7 mouse cellular contexts compared by ENCODE assay signal in genomic region chr11:119237568-119238304, GRCm38 (mm10). TPM values are rescaled to one million over a fixed set of nuclear protein-coding genes. Genes with fewer than 3 reads are reported as not detected.
DNase-seq lines count a peak whose midpoint lies in the region; ATAC-seq and TF ChIP-seq lines count a peak whose summit lies in the region.

No protein-coding gene starts in this region.

- H3K27ac ChIP-seq in ES-Bruce4 (ENCODE audit: insufficient read depth, low read length), result no peak overlapping the region
- H3K27ac ChIP-seq in heart, embryonic 12.5 days (ENCODE audit: poor library complexity, severe bottlenecking), result no peak overlapping the region
- H3K27ac ChIP-seq in limb, embryonic 10.5 days, result peak overlapping the region; percentile 48
- H3K27ac ChIP-seq in midbrain, embryonic 12.5 days (replicated peaks), result peak overlapping the region; percentile 26; the same call in 1 of the 2 replicates

- H3K4me2 ChIP-seq in heart, embryonic 12.5 days, result peak overlapping the region; percentile 69
- H3K4me2 ChIP-seq in midbrain, embryonic 12.5 days (replicated peaks), result peak overlapping the region; percentile 38

- TF ChIP-seq POLR2A in ES-Bruce4 (IDR thresholded peaks at IDR 0.05; ENCODE audit: insufficient read depth, low read length), result no peak

- no peaks in the 10 kb centered on the region for H3K36me3 ChIP-seq in ES-Bruce4 (ENCODE audit: control insufficient read depth, insufficient read depth, low read length, poor library complexity, severe bottlenecking)
- H3K36me3 ChIP-seq in heart, embryonic 12.5 days, result no peaks in the 10 kb centered on the region
- peaks cover 34% of the 10 kb centered on the region for H3K36me3 ChIP-seq in limb, embryonic 10.5 days
- H3K36me3 ChIP-seq in midbrain, embryonic 12.5 days, result peaks cover 55% of the 10 kb centered on the region

- peak overlapping the region; percentile 19 for H3K9ac ChIP-seq in ES-Bruce4 (ENCODE audit: low read depth, poor library complexity, severe bottlenecking)
- peak overlapping the region; percentile 38 for H3K9ac ChIP-seq in heart, embryonic 12.5 days
- H3K9ac ChIP-seq in midbrain, embryonic 12.5 days (replicated peaks), result no peak overlapping the region; the same call in 1 of the 2 replicates

- TF ChIP-seq EP300 in ES-Bruce4 (IDR thresholded peaks at IDR 0.05; ENCODE audit: insufficient read depth, low read depth, low read length), result no peak

- 26% methylated on average over 20 of the region's 20 CpGs for WGBS in heart, embryonic 12.5 days
- 30% methylated on average over 20 of the region's 20 CpGs for WGBS in limb, embryonic 10.5 days
- WGBS in midbrain, embryonic 12.5 days, result 38% methylated on average over 20 of the region's 20 CpGs

- peaks cover 15% of the 10 kb centered on the region for H3K4me1 ChIP-seq in ES-Bruce4 (ENCODE audit: control insufficient read depth, insufficient read depth, low read length)
- H3K4me1 ChIP-seq in heart, embryonic 12.5 days (replicated peaks), result peaks cover 5% of the 10 kb centered on the region; the same call in 1 of the 2 replicates
- peaks cover 28% of the 10 kb centered on the region for H3K4me1 ChIP-seq in limb, embryonic 10.5 days
- H3K4me1 ChIP-seq in midbrain, embryonic 12.5 days, result peaks cover 15% of the 10 kb centered on the region

- no peak for TF ChIP-seq CTCF in ES-Bruce4 (IDR thresholded peaks at IDR 0.05; ENCODE audit: low read depth, low read length)

- peak overlapping the region; percentile 38 for H3K4me3 ChIP-seq in ES-Bruce4 (ENCODE audit: low read depth, low read length)
- H3K4me3 ChIP-seq in heart, embryonic 12.5 days, result peak overlapping the region; percentile 31
- H3K4me3 ChIP-seq in limb, embryonic 10.5 days, result peak overlapping the region; percentile 37
- H3K4me3 ChIP-seq in midbrain, embryonic 12.5 days, result no peak overlapping the region

- ATAC-seq in heart, embryonic 12.5 days (ENCODE audit: insufficient number of reproducible peaks, low FRiP score), result peak; percentile 63
- ATAC-seq in midbrain, embryonic 12.5 days (ENCODE audit: low FRiP score, low read depth), result peak; percentile 19; the same call in 1 of the 2 replicates

- H3K27me3 ChIP-seq in ES-Bruce4 (ENCODE audit: control insufficient read depth, insufficient read depth, low read length, poor library complexity, severe bottlenecking), result no peaks in the 10 kb centered on the region
- H3K27me3 ChIP-seq in heart, embryonic 12.5 days (replicated peaks), result no peaks in the 10 kb centered on the region
- no peaks in the 10 kb centered on the region for H3K27me3 ChIP-seq in limb, embryonic 10.5 days (ENCODE audit: low read depth, poor library complexity, severe bottlenecking)
- H3K27me3 ChIP-seq in midbrain, embryonic 12.5 days, result no peaks in the 10 kb centered on the region

- DNase-seq in adrenal gland, postnatal 10 days, result peak; percentile 43
- DNase-seq in limb, embryonic 10.5 days (ENCODE audit: low spot score), result peak; percentile 54
- peak; percentile 61 for DNase-seq in thymus, postnatal 14 days
- DNase-seq in cerebellum, postnatal 14 days, result no peak

- no peaks in the 10 kb centered on the region for H3K9me3 ChIP-seq in ES-Bruce4 (replicated peaks; ENCODE audit: control insufficient read depth, insufficient read depth, low read length, poor library complexity, severe bottlenecking)
- H3K9me3 ChIP-seq in heart, embryonic 12.5 days (replicated peaks), result peaks cover 7% of the 10 kb centered on the region; the same call in 1 of the 2 replicates
- no peaks in the 10 kb centered on the region for H3K9me3 ChIP-seq in limb, embryonic 10.5 days (replicated peaks)
- H3K9me3 ChIP-seq in midbrain, embryonic 12.5 days, result peaks cover 4% of the 10 kb centered on the region; the same call in 1 of the 2 replicates

RNA-seq across cellular contexts. Expression of gene Ccdc40, which starts 9.4 kb away (rescaled TPM):
- 4.1 and 8.1 TPM in 2 replicates for polyA plus RNA-seq in ES-Bruce4 (2011; ENCODE audit: insufficient read depth, insufficient read length, low read depth, missing spikeins)
- 1 to 10 TPM in 1 of 2 experiments, under 1 TPM in 1; 0.85 to 1.4 TPM for total RNA-seq in adrenal gland, postnatal 10 days (2021)
- polyA plus RNA-seq in heart, embryonic 12.5 days (2016; fragmentation: Nextera tagmentation; extraction: Ambion mirVana), result 3.1 and 3.7 TPM in 2 replicates
- 9.8 and 12.8 TPM in 2 replicates for polyA plus RNA-seq in limb, embryonic 10.5 days (2016; fragmentation: Nextera tagmentation; extraction: Ambion mirVana)
- 18.6 and 24.1 TPM in 2 replicates for polyA plus RNA-seq in midbrain, embryonic 12.5 days (2016; fragmentation: Nextera tagmentation; extraction: Ambion mirVana)

RNA-seq across cellular contexts. Expression of gene Tbc1d16, which starts 9.4 kb away (rescaled TPM):
- polyA plus RNA-seq in ES-Bruce4 (2011; ENCODE audit: insufficient read depth, insufficient read length, low read depth, missing spikeins), result 15.8 and 15.9 TPM in 2 replicates
- total RNA-seq in adrenal gland, postnatal 10 days (2021), result 10 to 100 TPM; 19.1 to 21.8 TPM
- 7.4 and 7.5 TPM in 2 replicates for polyA plus RNA-seq in heart, embryonic 12.5 days (2016; fragmentation: Nextera tagmentation; extraction: Ambion mirVana)
- polyA plus RNA-seq in limb, embryonic 10.5 days (2016; fragmentation: Nextera tagmentation; extraction: Ambion mirVana), result 19.6 and 20.2 TPM in 2 replicates
- polyA plus RNA-seq in midbrain, embryonic 12.5 days (2016; fragmentation: Nextera tagmentation; extraction: Ambion mirVana), result 30.9 and 35.1 TPM in 2 replicates

RNA-seq across cellular contexts. Expression of gene Gaa, which starts 30.0 kb away (rescaled TPM):
- 42.3 and 50.4 TPM in 2 replicates for polyA plus RNA-seq in ES-Bruce4 (2011; ENCODE audit: insufficient read depth, insufficient read length, low read depth, missing spikeins)
- total RNA-seq in adrenal gland, postnatal 10 days (2021), result 10 to 100 TPM; 78.0 to 81.5 TPM
- polyA plus RNA-seq in heart, embryonic 12.5 days (2016; fragmentation: Nextera tagmentation; extraction: Ambion mirVana), result 116 and 117 TPM in 2 replicates
- 23.4 and 27.8 TPM in 2 replicates for polyA plus RNA-seq in limb, embryonic 10.5 days (2016; fragmentation: Nextera tagmentation; extraction: Ambion mirVana)
- polyA plus RNA-seq in midbrain, embryonic 12.5 days (2016; fragmentation: Nextera tagmentation; extraction: Ambion mirVana), result 40.6 and 42.1 TPM in 2 replicates

Comparison
In these comparisons a context has a peak if more than half of its experiments do, and no peak if none do; other contexts are left out.
1. H3K27ac ChIP-seq: peak in limb, embryonic 10.5 days (single experiment) and midbrain, embryonic 12.5 days (single experiment); none in ES-Bruce4 (single experiment) and heart, embryonic 12.5 days (single experiment).
2. DNase-seq: peak in adrenal gland, postnatal 10 days (single experiment), limb, embryonic 10.5 days (single experiment) and thymus, postnatal 14 days (single experiment); none in cerebellum, postnatal 14 days (0 of 2).